Mouse (Mus musculus) liver, embryonic 14 days (tissue): Measurements from ENCODE around the gene Phf24. TPM values are rescaled to one million over a fixed set of nuclear protein-coding genes. Genes with fewer than 3 reads are reported as not detected.

ENCODE experiments used
- polyA plus RNA-seq: library from polyadenylated mRNA; depleted of rRNA; stranded (reverse); fragments of >200 nt; gene quantifications from 2 replicates; pipeline ENCODE4 v1.2.3, GENCODE M21; 2012; rRNA removed

Phf24 gene
- 0.09 TPM in 2 replicates for polyA plus RNA-seq

DNA sequence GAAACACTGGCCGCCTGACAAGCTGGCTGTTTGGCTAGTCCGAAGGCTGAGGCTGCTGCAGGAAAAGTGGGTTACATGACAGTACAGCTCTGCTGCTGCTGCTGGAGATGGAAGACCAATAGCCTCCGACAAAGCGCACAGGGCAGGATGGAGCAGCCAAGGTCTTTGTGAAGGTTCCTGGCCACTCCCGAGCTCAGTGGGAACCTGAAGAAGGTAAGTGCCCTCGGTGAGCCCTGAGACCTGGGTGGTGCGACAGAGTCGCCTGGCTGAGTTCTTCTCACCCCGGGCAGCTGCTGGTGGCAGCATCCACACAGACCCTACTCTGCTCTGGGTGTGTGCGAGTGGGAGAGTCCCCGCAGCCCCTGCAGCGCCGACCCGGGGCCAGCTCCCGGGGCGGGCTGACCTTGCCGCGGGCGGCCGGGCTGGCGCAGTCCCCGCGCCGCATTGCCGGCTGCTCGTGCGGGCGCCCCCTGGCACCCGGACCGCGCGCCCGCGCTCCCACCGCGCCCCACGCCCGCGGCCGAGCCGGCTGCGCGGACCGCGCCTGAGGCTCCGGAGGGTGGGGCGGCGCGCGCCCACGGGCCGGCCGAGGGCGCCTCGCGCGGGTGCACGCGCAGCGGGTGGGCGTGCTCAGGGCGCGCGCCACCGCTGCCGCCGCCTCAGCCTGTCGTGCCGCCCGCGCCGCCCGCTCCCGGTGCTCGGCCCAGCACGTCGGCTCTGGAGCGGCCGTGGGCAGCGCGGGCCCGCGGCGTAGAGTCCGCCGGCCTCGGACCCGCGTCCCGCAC, at the start of gene Phf24:
Gene Phf24 (plus strand): TSS at position 44 of the 785 bp plus-strand sequence.

DNA sequence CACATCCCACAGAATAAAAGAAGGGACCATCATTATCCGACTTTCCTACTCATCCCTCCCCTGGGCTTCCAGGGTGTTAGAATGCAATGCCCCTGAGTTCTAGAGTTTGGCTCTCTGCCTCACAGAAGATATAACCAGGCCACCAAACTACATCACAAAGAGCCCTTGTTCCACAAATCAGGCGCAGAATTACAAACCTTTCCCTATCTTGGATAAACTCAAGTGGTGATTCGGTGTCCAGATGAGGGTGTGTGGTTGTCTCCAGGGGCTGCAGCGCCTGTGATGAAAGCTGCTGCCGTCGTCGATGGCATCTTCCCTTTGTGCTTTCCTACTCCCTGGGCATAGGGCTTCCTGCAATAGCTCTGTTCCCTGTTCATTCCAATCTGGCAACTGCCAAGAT, 42.3 kb upstream of the Phf24 start, which contains the start of gene Fam205c:
Gene Fam205c (minus strand): TSS at position 101 of the 400 bp plus-strand sequence.

GRCm38 (mm10) chr4:42949676-42950051, 33.2 kb downstream of the Phf24 start, which contains the start of gene Dnajb5:
Dnajb5 (plus strand) TSS chr4:42949814.

GRCm38 (mm10) chr4:42969304-42969703, 52.8 kb downstream of the Phf24 start, which contains the start of gene 1700022I11Rik:
1700022I11Rik (plus strand) TSS chr4:42969604.

Other genes with a start within 250 kb of the Phf24 start
- not detected in 2 replicates for gene 4930578G10Rik, start 181.1 kb upstream of the Phf24 start, polyA plus RNA-seq
- gene Ccl19, start 160.1 kb upstream of the Phf24 start, polyA plus RNA-seq = not detected in 2 replicates
- gene Ccl21a, start 142.7 kb upstream of the Phf24 start, polyA plus RNA-seq = 0.02 and 0.17 TPM in 2 replicates
- gene Fam205a1, start 62.8 kb upstream of the Phf24 start, polyA plus RNA-seq = 0.11 and 0.25 TPM in 2 replicates
- not detected in 2 replicates for gene Gm12394, start 59.9 kb upstream of the Phf24 start, polyA plus RNA-seq
- 0.03 and 0.06 TPM in 2 replicates for gene Fam205c, start 42.4 kb upstream of the Phf24 start, polyA plus RNA-seq
- gene Dnajb5, start 33.2 kb downstream of the Phf24 start, polyA plus RNA-seq = 0.85 and 0.96 TPM in 2 replicates
- gene 1700022I11Rik, start 52.9 kb downstream of the Phf24 start, polyA plus RNA-seq = 0.06 TPM in 1 of 2 replicates, not detected in the other
- 84.9 and 92.1 TPM in 2 replicates for gene Vcp, start 83.8 kb downstream of the Phf24 start, polyA plus RNA-seq
- 8.2 and 9.7 TPM in 2 replicates for gene Fancg, start 93.8 kb downstream of the Phf24 start, polyA plus RNA-seq
- gene Pigo, start 109.2 kb downstream of the Phf24 start, polyA plus RNA-seq = 6.6 and 9.3 TPM in 2 replicates
- 74.1 and 96.3 TPM in 2 replicates for gene Stoml2, start 115.0 kb downstream of the Phf24 start, polyA plus RNA-seq
- 15.8 and 22.5 TPM in 2 replicates for gene Fam214b, start 129.6 kb downstream of the Phf24 start, polyA plus RNA-seq
- 0.78 and 0.81 TPM in 2 replicates for gene Unc13b, start 142.3 kb downstream of the Phf24 start, polyA plus RNA-seq